Mouse (Mus musculus) frontal cortex, adult (tissue): ENCODE results near the gene Samd11.

Experiments used
- ATAC-seq: cut with Nextera tagmentation; 2 replicates; pipeline ENCODE4 v1.9.2; 2017; ENCODE audit warnings: mild to moderate bottlenecking, moderate library complexity, mixed read lengths; ENCODE audit not compliant: low TSS enrichment

Samd11 gene

DNA sequence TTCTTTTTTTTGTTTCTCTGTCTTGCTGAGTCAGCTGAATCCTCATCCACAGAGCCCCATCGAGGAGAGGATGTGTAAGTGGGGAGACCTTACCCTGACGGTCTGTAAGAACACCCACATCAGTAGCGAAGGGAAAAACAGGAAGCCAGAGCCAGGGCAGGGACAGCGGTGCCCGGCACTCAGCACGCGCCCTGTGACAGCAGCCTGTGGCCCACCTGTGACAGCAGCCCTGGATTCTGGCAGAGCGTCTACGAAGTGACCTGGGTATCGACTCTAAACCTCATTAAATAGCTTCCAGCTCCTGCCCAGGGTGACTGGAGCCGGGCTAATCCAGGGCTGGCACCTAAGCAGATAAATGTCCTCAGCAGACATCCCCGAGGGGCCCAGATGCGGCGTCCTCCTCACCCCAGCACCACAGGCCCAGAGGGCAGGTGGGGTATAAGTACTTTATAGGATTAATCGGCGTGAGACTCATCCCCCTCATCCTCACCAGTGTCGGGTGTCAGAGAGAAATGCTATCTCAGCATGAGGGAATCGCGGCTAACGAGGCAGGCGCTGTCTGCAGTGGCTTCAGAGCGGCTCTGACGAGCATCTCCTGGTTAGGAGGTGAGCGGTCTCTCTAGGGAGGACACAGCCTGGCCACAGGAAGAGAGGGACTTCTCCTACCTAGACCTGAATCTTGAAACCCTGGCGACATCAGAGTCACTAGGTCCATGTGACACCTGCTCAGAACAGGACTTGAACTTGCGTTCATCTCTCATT, at the start of gene Samd11:
Gene Samd11, minus strand, starts transcription at position 580 of the 762 bp plus-strand sequence.
- no peak; the same call in 1 of the 2 replicates for ATAC-seq

DNA sequence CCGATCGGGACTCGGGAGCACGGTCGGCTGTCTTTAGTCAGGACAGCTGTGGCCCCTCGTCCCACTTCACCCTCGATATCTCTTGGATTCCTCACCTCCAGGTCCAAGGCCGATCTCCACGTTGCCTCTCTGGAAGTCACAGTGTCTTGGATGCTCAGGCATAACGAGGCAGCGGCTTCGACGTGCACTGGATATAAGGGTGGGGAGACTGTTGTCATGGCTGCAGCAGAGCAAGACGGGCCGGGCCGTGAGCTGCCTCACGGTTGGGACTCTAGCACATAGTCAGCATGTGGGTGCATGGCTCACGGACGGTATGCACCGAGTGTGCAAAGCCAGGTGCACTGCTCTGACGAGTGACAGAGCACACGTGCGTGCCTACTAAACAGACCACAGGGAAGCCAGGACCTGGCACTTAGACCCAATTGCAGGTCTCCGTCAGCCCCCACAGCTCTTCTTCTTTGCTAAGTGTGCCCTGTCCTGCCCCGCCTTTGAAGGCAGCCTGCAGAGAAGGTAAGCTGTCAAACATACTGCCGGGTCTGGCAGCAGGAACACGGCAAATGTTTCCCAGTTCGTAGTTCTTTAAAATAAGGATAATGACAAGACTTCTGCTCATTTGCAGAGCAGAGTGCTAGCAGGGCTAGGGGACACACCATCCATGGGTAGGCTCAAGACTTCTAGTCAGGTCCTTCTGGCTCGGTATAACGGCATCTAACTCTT, 938 bp downstream of the Samd11 start:
- 0 out of 2 replicates have a peak, but pooled peaks have one; percentile 13 for ATAC-seq

DNA sequence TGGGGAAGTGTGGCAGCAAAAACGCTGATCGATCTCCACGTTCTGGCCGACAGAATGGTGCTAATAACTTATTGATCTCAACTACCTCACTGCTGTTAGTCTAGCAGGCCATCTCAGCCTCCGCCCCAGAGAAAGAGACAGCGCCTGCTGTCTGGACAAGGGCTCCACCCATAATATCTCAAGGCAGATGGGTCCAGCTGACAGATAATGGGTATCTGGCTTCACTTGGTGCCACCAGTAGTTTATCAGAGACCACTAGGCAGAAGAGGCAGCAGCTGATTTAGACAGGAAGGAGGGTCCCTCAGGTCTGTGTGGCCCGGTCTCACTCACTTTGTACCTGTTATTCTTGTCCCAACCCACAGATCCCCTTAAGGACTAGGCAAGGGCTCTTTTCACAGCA, 2.4 kb downstream of the Samd11 start:
- ATAC-seq: no peak

DNA sequence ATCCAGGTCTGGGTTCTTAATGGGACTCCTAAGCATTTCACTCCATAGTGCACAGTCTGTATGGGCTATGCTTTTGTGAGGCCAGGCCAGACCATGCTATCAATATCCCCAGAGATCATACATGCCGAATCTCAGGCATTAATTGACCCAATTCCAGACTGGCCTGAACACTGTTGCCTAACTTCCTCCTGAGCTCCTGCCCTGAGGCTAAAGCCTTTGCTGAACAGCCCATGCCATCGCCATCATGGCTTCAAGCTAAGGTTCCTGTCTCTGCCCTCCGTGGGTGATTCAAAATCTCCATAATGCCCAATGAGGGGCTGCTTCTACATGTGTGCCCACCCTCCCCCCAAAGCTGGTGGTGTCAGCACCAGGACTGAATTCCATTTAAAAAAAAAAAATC, 2.8 kb downstream of the Samd11 start:
- ATAC-seq: no peak

DNA sequence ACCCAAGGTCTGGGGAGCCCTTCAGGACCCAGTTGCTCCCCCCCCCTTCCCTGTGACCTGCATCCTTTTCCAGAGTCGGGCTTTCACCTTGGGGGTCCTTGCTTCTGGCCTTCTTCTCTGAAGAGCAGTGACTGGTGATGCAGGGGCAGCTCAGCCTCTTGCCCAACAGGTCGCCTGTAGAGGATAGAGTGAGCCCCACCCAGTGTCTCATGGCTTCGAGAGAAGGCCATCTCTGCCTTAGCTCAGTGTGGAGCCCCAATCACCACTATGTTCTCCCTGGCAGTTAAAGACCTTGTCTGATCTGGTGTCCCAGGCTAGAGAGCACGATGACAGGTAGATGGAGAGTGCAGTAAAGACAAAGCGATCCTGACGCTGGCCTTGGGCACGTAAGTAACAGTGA, 3.3 kb downstream of the Samd11 start:
- ATAC-seq: no peak

DNA sequence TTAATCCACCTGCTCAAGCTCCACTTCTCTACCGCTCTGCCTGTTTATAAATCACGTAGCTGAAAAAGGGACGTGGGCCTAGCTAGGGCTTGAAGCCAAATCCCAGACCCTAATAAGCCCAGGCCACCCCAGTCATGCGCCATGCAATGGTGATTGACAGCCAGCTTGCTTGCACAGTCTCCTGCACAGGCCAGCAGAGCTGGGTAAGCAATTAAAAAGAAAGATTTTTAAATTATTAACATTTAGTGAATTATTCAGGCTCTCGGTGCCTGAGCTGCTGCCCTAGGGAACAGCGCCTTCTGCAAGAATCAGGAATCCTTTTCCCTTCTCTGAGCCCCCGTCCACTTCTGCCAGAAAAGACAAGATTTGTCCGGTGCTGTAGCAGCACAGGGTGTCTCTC, 4.4 kb downstream of the Samd11 start:
- no peak for ATAC-seq

DNA sequence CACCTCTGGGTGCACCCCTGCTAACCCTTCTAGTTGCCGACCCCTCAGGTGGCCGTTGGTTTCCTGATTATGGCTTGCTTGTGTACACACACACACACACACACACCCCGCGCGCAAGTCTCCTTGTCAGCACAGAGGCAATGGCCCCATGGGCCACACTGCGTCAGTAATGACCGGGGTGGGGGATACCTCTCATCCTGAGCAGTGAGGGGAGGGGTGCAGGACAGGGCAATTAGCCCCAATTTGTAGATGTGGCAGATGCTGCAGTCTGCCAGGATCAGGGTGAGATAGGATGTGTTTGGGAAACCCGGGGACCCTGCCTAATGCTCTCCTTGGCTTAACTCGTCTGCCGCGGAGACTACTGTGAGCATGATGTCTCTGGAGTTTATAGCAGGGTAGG, 5.9 kb downstream of the Samd11 start:
- 0 out of 2 replicates have a peak, but pooled peaks have one; percentile 18 for ATAC-seq

DNA sequence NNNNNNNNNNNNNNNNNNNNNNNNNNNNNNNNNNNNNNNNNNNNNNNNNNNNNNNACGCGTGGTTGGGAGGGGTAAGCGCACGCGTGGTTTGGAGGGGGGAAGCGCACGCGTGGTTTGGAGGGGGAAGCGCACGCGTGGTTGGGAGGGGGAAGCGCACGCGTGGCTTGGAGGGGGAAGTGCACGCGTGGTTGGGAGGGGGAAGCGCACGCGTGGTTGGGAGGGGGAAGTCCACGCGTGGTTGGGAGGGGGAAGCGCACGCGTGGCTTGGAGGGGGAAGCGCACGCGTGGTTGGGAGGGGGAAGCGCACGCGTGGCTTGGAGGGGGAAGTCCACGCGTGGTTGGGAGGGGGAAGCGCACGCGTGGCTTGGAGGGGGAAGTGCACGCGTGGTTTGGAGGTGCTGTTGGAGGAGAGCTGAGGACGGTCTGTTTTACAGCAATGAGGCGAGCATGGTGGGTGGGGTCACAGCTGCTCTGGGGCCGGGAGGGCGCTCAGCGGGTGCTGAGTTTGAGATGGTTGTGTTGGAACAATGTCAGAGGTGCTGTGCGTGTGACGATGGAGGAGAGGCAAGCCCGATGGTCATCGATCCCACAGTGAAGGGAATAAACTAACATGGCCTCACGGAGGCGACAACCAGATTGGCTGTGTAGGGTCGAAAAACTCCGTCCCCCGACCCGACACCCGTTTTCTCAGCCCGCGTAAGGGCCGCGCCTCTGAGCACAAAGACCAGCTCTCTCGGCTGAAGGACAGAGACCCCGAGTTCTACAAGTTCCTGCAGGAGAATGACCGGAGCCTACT, 18.6 kb downstream of the Samd11 start:
- ATAC-seq: no peak

DNA sequence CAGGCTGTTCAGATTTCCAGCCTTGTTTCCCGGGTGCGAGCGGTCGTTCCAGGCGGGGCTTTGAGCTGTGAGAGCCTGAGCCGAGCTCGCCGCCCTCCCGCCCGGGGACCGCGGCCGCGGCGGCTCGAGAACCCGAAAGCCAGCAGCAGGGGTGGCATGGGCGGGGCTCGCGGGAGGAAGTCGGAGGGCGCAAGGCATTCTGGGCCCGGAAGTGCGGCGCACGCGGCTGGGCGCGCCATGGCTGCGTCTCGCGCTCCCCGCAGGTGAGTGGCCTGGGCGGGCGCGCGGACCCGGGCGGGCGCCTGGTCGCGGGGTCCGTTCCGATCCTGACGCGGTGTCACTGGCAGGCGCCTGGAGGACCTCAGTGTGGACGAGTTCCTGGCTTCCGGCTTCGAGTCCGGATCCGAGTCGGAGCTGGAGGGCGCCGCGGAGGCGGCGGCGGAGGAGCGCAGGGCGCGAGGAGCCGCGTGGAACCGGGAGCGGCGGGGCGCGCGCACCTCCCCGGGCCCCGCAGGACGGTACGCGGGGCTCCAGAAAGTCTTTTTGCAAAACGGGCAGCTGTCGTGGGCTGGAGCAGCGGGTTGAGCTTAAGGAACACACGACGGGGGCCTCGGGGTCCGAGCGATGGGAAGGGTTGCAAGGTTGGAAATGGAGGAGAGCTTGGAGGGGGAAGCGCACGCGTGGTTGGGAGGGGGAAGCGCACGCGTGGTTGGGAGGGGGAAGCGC, 19.5 kb downstream of the Samd11 start, which contains the start of gene Noc2l:
Gene Noc2l, plus strand, starts transcription at position 203 of the 726 bp plus-strand sequence.
- peak; percentile 84 for ATAC-seq

DNA sequence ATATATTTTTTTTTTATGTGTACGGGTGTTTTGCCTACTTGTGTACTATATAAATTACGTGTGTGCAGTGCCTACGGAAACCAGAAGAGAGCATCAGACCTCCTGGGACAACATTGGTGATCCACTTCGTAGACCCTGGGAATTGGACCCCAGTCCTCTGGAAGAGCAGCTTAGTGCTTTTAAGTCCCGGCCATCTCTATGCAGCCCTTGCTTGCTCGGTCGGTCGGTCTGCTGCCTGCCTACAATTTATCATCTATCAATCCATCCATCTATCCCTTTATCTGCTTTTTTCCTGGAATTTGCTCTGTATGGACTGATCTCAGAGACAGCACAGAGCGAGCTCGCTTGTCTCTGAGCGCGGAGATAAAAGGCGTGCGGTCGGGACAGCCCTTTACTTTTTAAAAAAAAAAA, 20.1 kb downstream of the Samd11 start:
- ATAC-seq: no peak; the same call in 1 of the 2 replicates

DNA sequence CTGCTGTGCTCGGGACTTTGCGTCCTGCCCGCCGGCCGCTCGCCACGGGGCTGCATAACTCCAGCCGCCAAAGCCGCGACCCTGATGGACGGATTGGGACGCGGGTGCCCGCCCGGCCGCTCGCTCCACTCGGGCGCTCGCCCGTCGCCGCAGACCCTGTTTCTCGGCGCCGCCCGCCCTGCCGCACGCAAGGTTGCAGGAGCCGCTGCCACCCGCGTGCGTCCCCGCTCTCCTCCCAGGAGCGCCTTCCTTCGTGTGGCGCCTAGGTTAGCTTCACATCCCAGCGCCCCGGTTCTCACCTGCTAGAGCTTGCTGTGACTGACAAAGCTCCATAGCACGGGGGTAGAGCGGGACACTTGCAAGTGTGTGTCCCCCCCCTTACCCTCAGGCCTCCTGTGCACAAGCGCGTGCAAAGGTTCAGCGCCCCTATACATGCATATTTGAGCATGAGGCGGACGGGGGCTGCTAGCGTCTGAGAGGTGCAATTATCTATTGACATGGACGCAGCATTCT, 20.7 kb downstream of the Samd11 start, which contains the start of gene Plekhn1:
Gene Plekhn1, minus strand, starts transcription at position 157 of the 513 bp plus-strand sequence.
- peak; percentile 74 for ATAC-seq

DNA sequence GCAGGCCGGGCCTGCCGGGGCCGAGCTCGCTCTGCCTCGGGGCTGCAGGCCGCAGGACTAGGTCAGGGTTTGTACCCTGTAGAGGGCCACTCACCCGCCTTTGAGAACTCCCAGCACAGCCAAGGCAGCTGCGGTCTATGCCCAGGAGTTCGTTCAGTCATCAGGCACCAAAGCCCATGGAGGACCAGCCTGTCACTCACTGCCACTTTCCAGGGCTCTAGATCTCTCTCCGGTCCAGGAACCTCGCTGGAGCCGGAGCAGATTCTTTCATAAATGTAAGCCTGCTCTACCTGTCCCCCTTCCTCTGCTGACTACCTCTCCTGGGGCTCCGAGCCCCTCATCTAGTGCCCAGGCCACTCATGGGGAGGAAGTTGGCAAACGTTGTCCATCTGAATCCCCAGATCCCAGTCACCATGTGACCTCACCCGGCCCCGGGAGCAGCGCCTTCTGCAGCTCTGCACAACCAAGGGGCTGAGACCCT, 21.4 kb downstream of the Samd11 start:
- no peak for ATAC-seq

DNA sequence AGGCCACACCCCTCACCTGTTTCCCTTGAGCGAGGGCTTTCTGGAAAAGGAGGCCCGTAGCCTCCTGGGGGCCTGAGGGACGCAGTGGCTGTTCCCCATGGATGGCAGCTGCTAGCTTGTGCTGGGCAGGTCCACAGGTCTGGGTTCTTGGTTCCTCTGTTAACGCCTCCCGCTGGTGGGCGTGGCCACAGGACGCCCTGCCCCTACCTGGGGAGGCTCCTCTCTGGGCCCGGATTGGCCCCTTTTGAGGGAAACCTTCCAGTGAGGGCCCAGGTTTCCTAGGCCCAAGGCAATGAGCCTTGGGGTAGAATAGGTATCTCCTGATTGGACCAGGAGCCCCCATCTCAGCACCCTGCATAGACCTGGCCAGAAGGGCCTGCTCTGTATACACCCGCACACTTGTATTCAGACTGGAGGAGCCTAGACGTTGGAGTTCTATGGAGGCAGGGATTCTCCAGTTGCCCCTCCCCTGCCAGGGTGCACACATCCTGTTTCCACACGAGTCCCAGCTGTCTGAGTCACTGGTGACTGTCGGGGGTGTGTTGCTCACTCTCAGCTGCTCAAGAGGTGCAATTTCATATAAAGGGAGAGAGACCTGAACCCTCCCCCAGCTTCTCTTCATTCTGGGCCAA, 26.9 kb downstream of the Samd11 start:
- peak; percentile 79 for ATAC-seq

DNA sequence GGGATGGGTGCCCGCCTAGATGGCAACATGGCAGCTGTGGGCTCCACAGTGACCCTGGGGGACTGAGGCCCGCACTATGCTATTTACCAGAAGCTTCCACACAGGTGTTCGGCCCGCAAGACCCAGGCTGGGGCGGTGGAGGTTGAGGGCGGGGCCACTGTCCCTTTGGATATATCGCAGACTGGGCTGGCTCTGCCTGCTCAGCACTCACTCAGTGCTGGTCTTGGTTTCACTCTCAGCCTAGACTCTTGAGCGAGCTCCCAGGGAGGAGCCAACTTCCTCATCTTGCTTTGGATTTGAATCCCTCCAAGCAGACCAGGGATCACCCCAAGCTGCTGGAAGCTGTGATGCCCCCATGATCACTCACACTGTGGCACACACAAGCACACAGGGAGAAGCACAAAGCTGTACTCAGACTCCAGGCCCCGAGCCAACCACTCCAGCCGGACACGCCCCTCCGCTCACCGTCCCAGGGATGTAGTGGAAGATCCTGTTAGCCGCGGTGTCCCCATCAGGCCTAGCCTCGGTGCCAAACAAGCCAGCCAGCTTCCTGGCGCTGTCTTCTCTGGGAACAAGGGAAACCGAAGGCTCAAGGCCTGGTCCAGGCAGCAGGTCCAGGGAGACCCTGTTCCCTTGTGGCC, 27.6 kb downstream of the Samd11 start:
- ATAC-seq: no peak

DNA sequence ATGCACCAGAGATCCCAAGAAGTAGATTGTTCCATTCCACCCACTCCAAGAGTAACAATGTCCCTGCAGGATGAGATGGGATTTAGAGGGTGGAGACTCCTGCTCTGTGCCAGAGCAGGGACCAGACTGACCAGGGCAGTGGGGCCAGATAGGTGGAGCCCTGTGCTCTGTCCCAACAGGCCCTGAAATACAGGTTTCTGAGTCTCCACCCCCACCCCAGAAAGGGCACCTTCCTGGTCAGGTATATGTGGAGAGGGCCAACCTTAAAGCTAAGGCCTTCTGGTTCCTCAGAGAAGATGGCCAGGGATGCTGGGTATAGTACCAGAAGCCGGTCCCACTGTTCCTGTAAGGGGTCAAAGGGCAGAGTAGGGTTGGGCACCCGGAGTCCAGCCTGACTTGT, 31.2 kb downstream of the Samd11 start:
- ATAC-seq: no peak

DNA sequence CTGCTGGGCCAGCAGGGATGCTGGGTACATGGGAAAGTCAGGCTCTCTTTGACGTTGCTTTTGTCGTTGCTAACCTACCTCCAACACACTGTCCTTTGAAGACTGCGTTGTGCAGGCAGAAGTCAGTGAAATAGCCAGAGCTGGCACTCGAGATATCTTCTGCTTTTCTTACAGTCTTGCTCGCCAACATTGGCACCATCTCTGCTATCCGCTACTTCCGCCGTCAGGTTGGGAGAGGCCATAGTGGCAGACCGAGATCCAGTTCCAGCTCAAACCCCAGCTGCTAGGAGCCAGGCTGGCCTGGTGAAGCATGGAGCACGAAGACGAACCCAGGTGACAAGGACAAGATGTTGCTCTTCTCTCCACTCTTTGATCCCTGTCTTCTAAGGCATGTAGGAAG, 35.5 kb downstream of the Samd11 start:
- ATAC-seq: no peak

DNA sequence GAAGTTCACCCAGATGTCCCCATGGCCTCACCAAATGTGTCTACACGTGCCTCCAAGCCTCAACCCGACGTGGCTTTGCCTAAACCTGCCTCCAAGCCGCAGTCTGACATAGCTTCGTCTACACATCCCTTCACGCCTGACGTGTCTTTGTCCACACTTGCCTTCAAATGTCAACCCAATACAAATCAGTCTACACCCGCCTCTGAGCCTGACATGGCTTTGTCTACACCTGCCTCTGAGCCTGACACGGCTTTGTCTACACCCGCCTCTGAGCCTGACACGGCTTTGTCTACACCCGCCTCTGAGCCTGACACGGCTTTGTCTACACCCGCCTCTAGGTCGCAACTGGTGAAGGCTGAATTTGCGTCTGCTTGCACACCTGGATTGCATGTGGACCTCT, 37.6 kb downstream of the Samd11 start:
- no peak for ATAC-seq

DNA sequence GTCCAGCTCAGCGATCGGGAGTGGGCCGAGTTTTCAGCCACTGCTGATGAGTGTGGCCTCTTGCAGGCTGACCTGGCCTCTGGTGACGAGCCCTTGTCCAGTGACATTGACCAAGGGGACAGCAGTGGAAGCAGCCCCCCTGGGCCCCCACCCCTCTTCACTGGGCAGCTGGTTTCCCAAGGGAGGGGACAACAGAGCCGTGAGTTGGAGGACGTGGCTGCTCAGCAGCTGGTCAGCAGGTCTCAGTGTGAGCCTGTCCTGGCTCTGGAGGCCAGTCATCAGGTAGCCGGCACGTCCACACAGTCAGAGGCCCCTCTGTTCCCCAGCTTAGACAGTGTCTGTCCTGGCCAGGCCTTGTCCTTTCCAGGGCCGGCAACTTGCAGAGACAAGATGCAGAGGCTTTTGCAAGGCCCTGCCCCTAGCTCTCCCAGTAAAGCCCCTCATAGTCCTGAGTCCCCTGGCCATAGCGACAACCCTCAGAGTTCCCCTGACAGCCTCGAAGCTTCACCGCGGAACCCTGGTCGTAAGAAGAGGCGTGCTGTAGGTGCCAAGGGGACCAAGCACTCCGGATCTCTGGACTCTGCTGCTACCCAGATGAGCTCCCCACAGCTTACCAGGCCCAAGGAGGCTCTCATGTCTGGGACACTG, 38.3 kb downstream of the Samd11 start:
- no peak for ATAC-seq

DNA sequence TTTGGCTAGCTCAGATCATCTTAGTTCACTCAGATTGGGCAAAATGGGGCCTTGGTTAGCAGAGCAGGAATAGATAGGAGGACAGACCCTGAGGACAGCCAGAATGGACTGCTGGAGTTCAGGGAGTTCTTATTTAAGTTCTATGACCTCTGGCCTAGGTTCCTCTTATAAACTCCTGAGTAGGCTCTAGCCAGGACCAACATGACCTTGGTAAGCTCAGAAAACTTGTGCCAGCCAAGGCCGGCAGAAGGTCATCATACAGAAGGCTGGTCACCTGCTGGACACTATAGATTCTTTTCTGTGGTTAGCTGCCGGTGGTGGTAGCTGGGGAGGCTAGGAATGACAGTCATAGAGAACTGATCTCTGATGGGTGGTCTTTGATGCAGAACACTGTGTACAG, 39.3 kb downstream of the Samd11 start:
- no peak for ATAC-seq

DNA sequence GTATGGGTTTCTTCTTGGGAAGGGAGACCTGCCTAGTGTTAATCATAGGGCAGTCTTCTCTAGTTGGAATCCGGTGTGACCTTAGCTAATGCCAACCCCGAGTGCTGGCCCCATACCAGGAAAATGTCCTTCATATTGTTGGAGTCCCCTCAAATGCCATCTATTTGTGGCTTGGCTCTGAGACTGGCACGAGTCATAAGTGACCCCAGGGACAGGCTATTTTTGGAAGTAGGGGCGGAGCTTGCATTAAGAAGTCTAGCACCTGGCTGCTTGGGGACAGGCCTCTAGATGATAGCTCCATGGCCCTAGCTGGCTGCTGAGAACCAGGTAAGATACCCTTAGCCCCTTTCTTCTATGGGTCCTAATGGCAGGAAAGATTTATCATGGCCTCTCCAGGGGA, 39.8 kb downstream of the Samd11 start, which contains the start of gene Perm1:
Gene Perm1, plus strand, starts transcription at position 220 of the 400 bp plus-strand sequence.
- no peak for ATAC-seq
